Mouse (Mus musculus) lung, embryonic 16.5 days (tissue): Measurements from ENCODE around the gene Adssl1. TPM values are rescaled to one million over a fixed set of nuclear protein-coding genes. Genes with fewer than 3 reads are reported as not detected.

ENCODE experiments used
- ATAC-seq: fragments of 200-750 bp; cut with Nextera tagmentation; 2 replicates; pipeline ENCODE4 v1.8.0; 2017; ENCODE audit warnings: low read depth, mild to moderate bottlenecking, moderate library complexity
- H3K27ac ChIP-seq: fragments of 300-500 bp; sonication (generic); 2 replicates; pipeline ENCODE4 v1.5.1; 2014; ENCODE audit warnings: mild to moderate bottlenecking, control low read depth, low read length
- H3K27me3 ChIP-seq: fragments of 300-500 bp; sonication (generic); 2 replicates; pipeline ENCODE4 v1.6.1; 2014; ENCODE audit warnings: low read depth, low read length, mixed read lengths; ENCODE audit not compliant: control insufficient read depth, insufficient read depth
- H3K36me3 ChIP-seq: fragments of 300-500 bp; sonication (generic); 2 replicates; pipeline ENCODE4 v1.6.1; 2014; ENCODE audit warnings: low read length; ENCODE audit not compliant: control insufficient read depth, insufficient read depth
- H3K4me1 ChIP-seq: fragments of 300-500 bp; sonication (generic); replicated peaks from 2 replicates; pipeline ENCODE4 v1.6.1; 2014; ENCODE audit warnings: low read length, mixed read lengths; ENCODE audit not compliant: control insufficient read depth, insufficient read depth
- H3K4me2 ChIP-seq: fragments of 300-500 bp; sonication (generic); 2 replicates; pipeline ENCODE4 v1.6.1; 2014; ENCODE audit warnings: low read depth, low read length, control low read depth
- H3K4me3 ChIP-seq: fragments of 300-500 bp; sonication (generic); 2 replicates; pipeline ENCODE4 v1.5.1; 2014; ENCODE audit warnings: mild to moderate bottlenecking, low read length, control low read depth
- H3K9ac ChIP-seq: fragments of 300-500 bp; sonication (generic); 2 replicates; pipeline ENCODE4 v1.6.1; 2014; ENCODE audit warnings: low read length, control low read depth
- H3K9me3 ChIP-seq: fragments of 300-500 bp; sonication (generic); 2 replicates; pipeline ENCODE4 v1.6.1; 2016; ENCODE audit warnings: low read length; ENCODE audit not compliant: control insufficient read depth
- WGBS: fragments of 180-500 bp; shearing (Covaris S2); extraction: QIAGEN DNeasy Blood & Tissue Kit; methylation state at CpG from one replicate; pipeline ENCODE4 v1.1.7; 2014; 5-methylcytosine and 5-hydroxymethylcytosine counted together
- polyA plus RNA-seq: library from polyadenylated mRNA; unstranded; fragments of >200 nt; fragmentation: Nextera tagmentation; extraction: Ambion mirVana; gene quantifications from 2 replicates; pipeline ENCODE4 v1.2.1, GENCODE M21; 2015

Adssl1 gene
- polyA plus RNA-seq, 1 experiment from 2014 or later: 9.4 TPM

GRCm38 (mm10) chr12:112644180-112644854 is 24.5 kb downstream of the Adssl1 start, which contains the start of gene Siva1:
Gene Siva1, plus strand, starts transcription at chr12:112644679.
- Histone ChIP-seq H3K4me2 (peak within 1 kb of the TSS; percentile 65), H3K27ac (peak within 1 kb of the TSS; percentile 88), H3K36me3 (peaks cover 5% of the 10 kb centered on the region), H3K9ac (peak within 1 kb of the TSS; percentile 71), H3K27me3 (no peaks in the 10 kb centered on the region), H3K4me1 (peaks cover 14% of the 10 kb centered on the region), H3K9me3 (no peaks in the 10 kb centered on the region), H3K4me3 (peak within 1 kb of the TSS; percentile 78)
- WGBS: 1% methylated on average over 45 of the region's 46 CpGs
- ATAC-seq: peak; percentile 98

GRCm38 (mm10) chr12:112644855-112645506 is 25.1 kb downstream of the Adssl1 start:
- Histone ChIP-seq H3K36me3 (peaks cover 12% of the 10 kb centered on the region), H3K4me1 (peaks cover 14% of the 10 kb centered on the region), H3K4me3 (peak overlapping the region; percentile 78), H3K4me2 (peak overlapping the region; percentile 65), H3K27ac (peak overlapping the region; percentile 88), H3K9ac (peak overlapping the region; percentile 71), H3K9me3 (no peaks in the 10 kb centered on the region), H3K27me3 (no peaks in the 10 kb centered on the region)
- no peak; the same call in none of the 2 replicates for ATAC-seq
- under 1% methylated on average over 75 of the region's 75 CpGs for WGBS

- Histone ChIP-seq H3K4me3 (peak overlapping the region; percentile 78), H3K36me3 (peaks cover 13% of the 10 kb centered on the region), H3K4me2 (peak overlapping the region; percentile 65), H3K4me1 (peaks cover 14% of the 10 kb centered on the region), H3K9me3 (no peaks in the 10 kb centered on the region), H3K27me3 (no peaks in the 10 kb centered on the region), H3K9ac (peak overlapping the region; percentile 71), H3K27ac (0 out of 2 replicates have a peak overlapping the region, but pooled peaks have one; percentile 5)
- WGBS: 35% methylated on average over 6 of the region's 6 CpGs
- ATAC-seq: no peak
These were observed 26.3 kb downstream of the Adssl1 start for GRCm38 (mm10) chr12:112646139-112646538.

- Histone ChIP-seq H3K4me2 (no peak overlapping the region), H3K9ac (no peak overlapping the region), H3K27me3 (no peaks in the 10 kb centered on the region), H3K36me3 (peaks cover 19% of the 10 kb centered on the region), H3K4me1 (peaks cover 18% of the 10 kb centered on the region), H3K27ac (no peak overlapping the region), H3K4me3 (no peak overlapping the region), H3K9me3 (no peaks in the 10 kb centered on the region)
- no peak for ATAC-seq
- whole genome bisulfite sequencing: 91% methylated on average over 5 of the region's 5 CpGs
These were observed 28.2 kb downstream of the Adssl1 start for GRCm38 (mm10) chr12:112648081-112648480.

- 0 out of 2 replicates have a peak, but pooled peaks cover 4% of the 10 kb centered on the region for H3K4me1 ChIP-seq
These were observed 32.1 kb downstream of the Adssl1 start for GRCm38 (mm10) chr12:112651778-112652439.

GRCm38 (mm10) chr12:112653157-112653824 is 33.4 kb downstream of the Adssl1 start:
- Histone ChIP-seq H3K9me3 (no peaks in the 10 kb centered on the region), H3K27ac (no peak overlapping the region), H3K9ac (no peak overlapping the region), H3K4me2 (no peak overlapping the region), H3K4me1 (0 out of 2 replicates have a peak, but pooled peaks cover 4% of the 10 kb centered on the region), H3K27me3 (no peaks in the 10 kb centered on the region), H3K36me3 (peaks cover 59% of the 10 kb centered on the region), H3K4me3 (no peak overlapping the region)
- WGBS: 42% methylated on average over 7 of the region's 7 CpGs
- ATAC-seq: peak; percentile 44

More at GRCm38 (mm10) chr12:112651778-112652439, 32.1 kb downstream of the Adssl1 start:
- Histone ChIP-seq H3K4me2 (no peak overlapping the region), H3K27ac (no peak overlapping the region), H3K4me3 (no peak overlapping the region), H3K9ac (no peak overlapping the region; the same call in 1 of the 2 replicates), H3K27me3 (no peaks in the 10 kb centered on the region), H3K9me3 (no peaks in the 10 kb centered on the region), H3K36me3 (peaks cover 49% of the 10 kb centered on the region)
- ATAC-seq: peak; percentile 32; the same call in 1 of the 2 replicates
- 49% methylated on average over 5 of the region's 5 CpGs for WGBS

- no peak overlapping the region for H3K9ac ChIP-seq
- H3K27me3 ChIP-seq: no peaks in the 10 kb centered on the region
- H3K36me3 ChIP-seq: peaks cover 67% of the 10 kb centered on the region
- H3K4me1 ChIP-seq: 0 out of 2 replicates have a peak, but pooled peaks cover 4% of the 10 kb centered on the region
- no peaks in the 10 kb centered on the region for H3K9me3 ChIP-seq
- no peak overlapping the region for H3K27ac ChIP-seq
- ATAC-seq: no peak
- WGBS: 93% methylated on average over 5 of the region's 5 CpGs
- no peak overlapping the region for H3K4me3 ChIP-seq
- H3K4me2 ChIP-seq: no peak overlapping the region
These were observed 34.2 kb downstream of the Adssl1 start for GRCm38 (mm10) chr12:112654076-112654475.

GRCm38 (mm10) chr12:112658619-112659018 is 38.8 kb downstream of the Adssl1 start:
- Histone ChIP-seq H3K4me3 (no peak overlapping the region), H3K9me3 (no peaks in the 10 kb centered on the region), H3K4me2 (no peak overlapping the region), H3K36me3 (peaks cover 56% of the 10 kb centered on the region), H3K27ac (no peak overlapping the region), H3K9ac (no peak overlapping the region), H3K27me3 (no peaks in the 10 kb centered on the region), H3K4me1 (peaks cover 42% of the 10 kb centered on the region)
- no peak for ATAC-seq
- 71% methylated on average over 7 of the region's 7 CpGs for WGBS
